Mouse (Mus musculus) CD4-positive helper T cell, adult 2 months (primary cell): ENCODE results near the gene Hoxc9.

Source experiments
- DNase-seq: peaks from one replicate; pipeline ENCODE4 v3.0.0-alpha.2; 2012; ENCODE audit warnings: low read depth, missing footprints, low spot score

The Hoxc9 gene

GRCm38 (mm10) chr15:102976171-102976570 lies at the start of gene Hoxc9:
Hoxc9 (plus strand) TSS chr15:102976439.
- DNase-seq, result no peak

GRCm38 (mm10) chr15:102927032-102927645 lies 49.1 kb upstream of the Hoxc9 start:
- no peak for DNase-seq

GRCm38 (mm10) chr15:102931706-102932358 lies 44.4 kb upstream of the Hoxc9 start:
- DNase-seq, result no peak

GRCm38 (mm10) chr15:102934438-102934837 lies 41.8 kb upstream of the Hoxc9 start:
- no peak for DNase-seq

- no peak for DNase-seq
Observed at GRCm38 (mm10) chr15:102934897-102935296, 41.3 kb upstream of the Hoxc9 start.

GRCm38 (mm10) chr15:102936279-102936972 lies 39.8 kb upstream of the Hoxc9 start, which contains the start of gene Hoxc12:
Hoxc12 (plus strand) TSS chr15:102936757.
- DNase-seq, result no peak

GRCm38 (mm10) chr15:102937036-102937666 lies 39.1 kb upstream of the Hoxc9 start:
- no peak for DNase-seq

- DNase-seq, result no peak
Observed at GRCm38 (mm10) chr15:102939256-102940155, 36.7 kb upstream of the Hoxc9 start.

GRCm38 (mm10) chr15:102942739-102943467 lies 33.3 kb upstream of the Hoxc9 start:
- no peak for DNase-seq

GRCm38 (mm10) chr15:102943468-102943813 lies 32.8 kb upstream of the Hoxc9 start:
- no peak for DNase-seq

- no peak for DNase-seq
Observed at GRCm38 (mm10) chr15:102945185-102946077, 30.8 kb upstream of the Hoxc9 start.

GRCm38 (mm10) chr15:102947276-102947675 lies 29.0 kb upstream of the Hoxc9 start:
- DNase-seq, result no peak

GRCm38 (mm10) chr15:102948842-102949241 lies 27.4 kb upstream of the Hoxc9 start:
- DNase-seq, result no peak

- DNase-seq, result no peak
Observed at GRCm38 (mm10) chr15:102949696-102950095, 26.5 kb upstream of the Hoxc9 start.

GRCm38 (mm10) chr15:102950877-102951276 lies 25.4 kb upstream of the Hoxc9 start:
- no peak for DNase-seq

- no peak for DNase-seq
Observed at GRCm38 (mm10) chr15:102953561-102953960, 22.7 kb upstream of the Hoxc9 start.

- no peak for DNase-seq
Observed at GRCm38 (mm10) chr15:102954192-102955006, 21.8 kb upstream of the Hoxc9 start, which contains the start of gene Hoxc11. Hoxc11 (plus strand) TSS chr15:102954427.

- DNase-seq, result no peak
Observed at GRCm38 (mm10) chr15:102955007-102955382, 21.2 kb upstream of the Hoxc9 start.
